8 mouse cellular contexts compared by ENCODE assay signal in genomic region chr7:141008938-141009660, GRCm38 (mm10). TPM values are rescaled to one million over a fixed set of nuclear protein-coding genes. Genes with fewer than 3 reads are reported as not detected.
A peak's percentile ranks its signal among the peaks of the same experiment; 100 is the strongest.
DNase-seq lines count a peak whose midpoint lies in the region; ATAC-seq lines count a peak whose summit lies in the region.

No protein-coding gene starts in this region.

- peak; percentile 96 for DNase-seq in ES-CJ7 (ENCODE audit: low read depth, low spot score)
- DNase-seq in c-Kit-positive CD71-negative TER-119-negative erythroid progenitor cells, embryonic 14.5 days (ENCODE audit: low read depth): peak; percentile 77
- DNase-seq in heart, postnatal 25 days (ENCODE audit: low spot score): peak; percentile 79
- peak; percentile 20 to 49 for DNase-seq in layer of hippocampus, adult 8-10 months (ENCODE audit: low spot score in 2 of 2)
- peak; percentile 62 for DNase-seq in ovary, postnatal 10 days (ENCODE audit: low spot score)
- DNase-seq in thymus, postnatal 10 days (ENCODE audit: low spot score in 2 of 2): peak; percentile 47 to 79

- H3K36me3 ChIP-seq in forebrain, embryonic 13.5 days (ENCODE audit: poor library complexity, severe bottlenecking): no peaks in the 10 kb centered on the region
- no peaks in the 10 kb centered on the region for H3K36me3 ChIP-seq in lung, embryonic 16.5 days (ENCODE audit: control insufficient read depth, insufficient read depth, low read length)

- peak; percentile 67; the same call in 1 of the 2 replicates for ATAC-seq in forebrain, embryonic 13.5 days
- ATAC-seq in lung, embryonic 16.5 days (ENCODE audit: low read depth): peak; percentile 89

- WGBS in forebrain, embryonic 13.5 days: 10% methylated on average over 20 of the region's 20 CpGs
- WGBS in lung, embryonic 16.5 days: 7% methylated on average over 20 of the region's 20 CpGs

- H3K27ac ChIP-seq in forebrain, embryonic 13.5 days: no peak overlapping the region
- no peak overlapping the region for H3K27ac ChIP-seq in lung, embryonic 16.5 days (ENCODE audit: low read length)

- H3K9me3 ChIP-seq in forebrain, embryonic 13.5 days (replicated peaks): no peaks in the 10 kb centered on the region
- H3K9me3 ChIP-seq in lung, embryonic 16.5 days (ENCODE audit: control insufficient read depth, low read length): no peaks in the 10 kb centered on the region

- no peak overlapping the region for H3K9ac ChIP-seq in forebrain, embryonic 13.5 days
- no peak overlapping the region for H3K9ac ChIP-seq in lung, embryonic 16.5 days (ENCODE audit: low read length)

- H3K27me3 ChIP-seq in forebrain, embryonic 13.5 days: no peaks in the 10 kb centered on the region
- H3K27me3 ChIP-seq in lung, embryonic 16.5 days (ENCODE audit: control insufficient read depth, insufficient read depth, low read depth, low read length): no peaks in the 10 kb centered on the region

- intact Hi-C loops in heart, postnatal 25 days (cut with DNase I): loop anchor here (1.0 to 5.0 kb wide), 5 partner anchors 38 to 168 kb away; partner anchors contain the start of gene Ifitm1

- H3K4me1 ChIP-seq in forebrain, embryonic 13.5 days: peaks cover 5% of the 10 kb centered on the region
- H3K4me1 ChIP-seq in lung, embryonic 16.5 days (replicated peaks; ENCODE audit: control insufficient read depth, insufficient read depth, low read length): peaks cover 11% of the 10 kb centered on the region

- H3K4me3 ChIP-seq in forebrain, embryonic 13.5 days: no peak overlapping the region
- no peak overlapping the region for H3K4me3 ChIP-seq in lung, embryonic 16.5 days (ENCODE audit: low read length)

- H3K4me2 ChIP-seq in forebrain, embryonic 13.5 days: peak overlapping the region; percentile 36
- peak overlapping the region; percentile 63 for H3K4me2 ChIP-seq in lung, embryonic 16.5 days (ENCODE audit: low read depth, low read length)

RNA-seq across cellular contexts. Expression of gene Ifitm3, which starts 1.5 kb away (rescaled TPM):
- polyA plus RNA-seq in forebrain, embryonic 13.5 days (2015; fragmentation: Nextera tagmentation; extraction: Ambion mirVana): 12.7 and 18.1 TPM in 2 replicates
- total RNA-seq in heart, postnatal 25 days (2021): 100 to 1,000 TPM; 102 to 111 TPM
- total RNA-seq in layer of hippocampus, adult 8-10 months (2022): 10 to 100 TPM in 3 of 4 experiments, 1 to 10 TPM in 1; 9.0 to 40.6 (median 20.8) TPM
- polyA plus RNA-seq in lung, embryonic 16.5 days (2015; fragmentation: Nextera tagmentation; extraction: Ambion mirVana): 262 and 316 TPM in 2 replicates

RNA-seq across cellular contexts. Expression of gene Ifitm6, which starts 8.6 kb away (rescaled TPM):
- not detected in 2 replicates for polyA plus RNA-seq in forebrain, embryonic 13.5 days (2015; fragmentation: Nextera tagmentation; extraction: Ambion mirVana)
- total RNA-seq in heart, postnatal 25 days (2021): under 1 TPM in 1 of 2 experiments, not detected in 1; 0.42 TPM
- 1 to 10 TPM in 1 of 4 experiments, not detected in 3; 1.1 TPM for total RNA-seq in layer of hippocampus, adult 8-10 months (2022)
- polyA plus RNA-seq in lung, embryonic 16.5 days (2015; fragmentation: Nextera tagmentation; extraction: Ambion mirVana): 1.5 and 1.8 TPM in 2 replicates

RNA-seq across cellular contexts. Expression of gene Gm17387, which starts 19.8 kb away (rescaled TPM):
- polyA plus RNA-seq in forebrain, embryonic 13.5 days (2015; fragmentation: Nextera tagmentation; extraction: Ambion mirVana): not detected in 2 replicates
- not detected for total RNA-seq in heart, postnatal 25 days (2021)
- total RNA-seq in layer of hippocampus, adult 8-10 months (2022): not detected
- not detected in 2 replicates for polyA plus RNA-seq in lung, embryonic 16.5 days (2015; fragmentation: Nextera tagmentation; extraction: Ambion mirVana)

RNA-seq across cellular contexts. Expression of gene Ifitm1, which starts 42.1 kb away (rescaled TPM):
- polyA plus RNA-seq in forebrain, embryonic 13.5 days (2015; fragmentation: Nextera tagmentation; extraction: Ambion mirVana): 2.7 and 4.8 TPM in 2 replicates
- 1 to 10 TPM; 1.6 to 2.8 TPM for total RNA-seq in heart, postnatal 25 days (2021)
- 1 to 10 TPM; 2.5 to 5.1 (median 2.7) TPM for total RNA-seq in layer of hippocampus, adult 8-10 months (2022)
- polyA plus RNA-seq in lung, embryonic 16.5 days (2015; fragmentation: Nextera tagmentation; extraction: Ambion mirVana): 38.8 and 49.1 TPM in 2 replicates

RNA-seq across cellular contexts. Expression of gene B4galnt4, which starts 51.8 kb away (rescaled TPM):
- 33.0 and 34.7 TPM in 2 replicates for polyA plus RNA-seq in forebrain, embryonic 13.5 days (2015; fragmentation: Nextera tagmentation; extraction: Ambion mirVana)
- total RNA-seq in heart, postnatal 25 days (2021): under 1 TPM in 1 of 2 experiments, not detected in 1; 0.08 TPM
- 10 to 100 TPM; 72.5 to 87.3 (median 78.8) TPM for total RNA-seq in layer of hippocampus, adult 8-10 months (2022)
- polyA plus RNA-seq in lung, embryonic 16.5 days (2015; fragmentation: Nextera tagmentation; extraction: Ambion mirVana): 3.2 and 3.8 TPM in 2 replicates

Comparison
In these comparisons a context has a peak if more than half of its experiments do, and no peak if none do; other contexts are left out.
1. DNase-seq: peak in every context shown above with its lines; median percentile 96 in ES-CJ7; 79 in heart, postnatal 25 days; 77 in c-Kit-positive CD71-negative TER-119-negative erythroid progenitor cells, embryonic 14.5 days; 63 in thymus, postnatal 10 days; 62 in ovary, postnatal 10 days; 34 in layer of hippocampus, adult 8-10 months.